Mouse (Mus musculus) gastrocnemius, adult 8-10 months (tissue): ENCODE data around the gene Nprl3. TPM values are rescaled to one million over a fixed set of nuclear protein-coding genes. Genes with fewer than 3 reads are reported as not detected.
"Not testable (repeated sequence)": the region's sequence is repeated elsewhere in the genome, so short reads cannot be mapped to it uniquely, and the experiment has no call there.

Experiments
- DNase-seq, 2 experiments: peaks; one replicate each; pipeline ENCODE4 v3.0.0; 2022; ENCODE audit warnings: low spot score in 2 of 2
- total RNA-seq, 4 experiments: library from RNA; stranded (reverse); gene quantifications; 2 replicates each; pipeline ENCODE4 v1.2.4; 2022

Nprl3 gene
- total RNA-seq, result 10 to 100 TPM; 22.9 to 27.2 (median 24.6) TPM

DNA sequence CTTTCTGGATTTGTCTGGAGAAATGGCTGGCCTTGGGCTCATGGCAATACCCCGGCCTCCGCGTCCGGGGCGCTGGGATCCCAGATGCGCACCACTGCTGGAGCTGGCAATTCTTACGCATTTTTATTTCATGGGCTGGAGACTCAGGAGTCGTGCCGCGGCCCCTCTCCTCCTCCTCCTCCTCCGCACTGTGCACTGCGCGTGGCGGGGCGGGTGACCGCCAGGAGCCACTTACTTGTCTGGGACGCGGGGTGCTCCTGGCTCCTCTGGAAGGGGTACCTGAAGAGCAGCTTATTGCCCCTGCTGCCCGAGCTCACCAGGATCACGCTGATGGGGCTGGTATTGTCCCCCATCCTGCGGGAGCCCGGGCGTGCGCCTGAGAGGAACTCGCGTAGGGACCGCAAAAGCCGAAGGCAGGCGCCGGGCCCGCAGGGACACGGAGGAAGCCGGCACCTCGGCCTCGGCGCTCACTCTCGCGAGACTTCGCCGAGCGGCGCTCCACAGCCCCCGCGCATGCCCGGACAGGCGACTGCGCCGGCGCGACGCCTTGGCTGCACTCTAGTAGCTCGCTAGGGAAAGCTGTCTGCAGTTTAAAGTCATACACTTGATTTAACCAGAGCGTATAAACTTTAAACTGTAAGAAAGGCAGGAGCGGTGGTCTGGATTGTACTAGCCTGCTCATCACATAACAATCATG lies at the start of gene Nprl3:
TSS of gene Nprl3 (minus strand) at position 520 of the 697 bp plus-strand sequence.
- DNase-seq, result peak; percentile 90 to 95

DNA sequence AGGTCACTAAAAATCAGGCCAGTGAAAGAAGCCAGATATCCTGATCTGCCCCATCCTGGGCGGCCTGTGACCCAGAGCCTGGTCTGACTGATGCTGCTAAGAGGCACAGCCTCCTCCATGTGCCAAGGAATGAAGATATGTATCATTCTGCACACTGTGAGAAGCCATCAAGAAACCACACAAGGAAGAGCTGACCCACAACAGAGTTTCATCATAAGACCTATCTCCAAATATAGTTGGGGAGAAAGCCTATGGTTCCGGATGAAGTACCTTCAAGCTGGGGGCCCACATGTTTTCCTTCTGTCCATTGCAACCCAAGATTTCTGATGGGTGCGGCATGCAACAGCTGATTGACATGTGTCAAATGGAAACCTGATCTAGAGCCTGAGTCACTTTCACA lies 48.5 kb upstream of the Nprl3 start:
- no peak for DNase-seq

GRCm38 (mm10) chr11:32309928-32310327 lies 42.4 kb upstream of the Nprl3 start:
- no peak for DNase-seq

DNA sequence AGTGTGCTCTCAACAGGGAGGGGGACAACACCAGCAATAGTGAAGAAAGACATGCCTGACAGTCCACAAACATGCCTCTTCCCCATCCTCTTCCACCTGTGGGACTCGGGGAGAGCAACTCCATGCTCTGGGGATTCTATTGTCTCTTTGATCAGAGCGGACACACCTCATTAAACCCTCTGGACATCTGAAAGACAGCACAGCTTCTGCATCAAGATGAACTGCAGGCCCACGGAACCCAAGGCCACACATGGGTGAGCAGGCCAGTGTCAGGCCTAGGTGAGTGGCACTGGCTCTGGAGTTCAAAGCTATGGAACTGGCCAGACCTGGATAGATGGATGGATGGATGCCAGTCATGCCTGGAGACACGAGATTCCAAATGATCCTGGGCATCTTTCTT lies 41.9 kb upstream of the Nprl3 start:
- DNase-seq, result no peak

- DNase-seq, result no peak
Observed at GRCm38 (mm10) chr11:32307006-32307405, 39.5 kb upstream of the Nprl3 start.

GRCm38 (mm10) chr11:32303455-32303854 lies 35.9 kb upstream of the Nprl3 start:
- DNase-seq, result no peak

DNA sequence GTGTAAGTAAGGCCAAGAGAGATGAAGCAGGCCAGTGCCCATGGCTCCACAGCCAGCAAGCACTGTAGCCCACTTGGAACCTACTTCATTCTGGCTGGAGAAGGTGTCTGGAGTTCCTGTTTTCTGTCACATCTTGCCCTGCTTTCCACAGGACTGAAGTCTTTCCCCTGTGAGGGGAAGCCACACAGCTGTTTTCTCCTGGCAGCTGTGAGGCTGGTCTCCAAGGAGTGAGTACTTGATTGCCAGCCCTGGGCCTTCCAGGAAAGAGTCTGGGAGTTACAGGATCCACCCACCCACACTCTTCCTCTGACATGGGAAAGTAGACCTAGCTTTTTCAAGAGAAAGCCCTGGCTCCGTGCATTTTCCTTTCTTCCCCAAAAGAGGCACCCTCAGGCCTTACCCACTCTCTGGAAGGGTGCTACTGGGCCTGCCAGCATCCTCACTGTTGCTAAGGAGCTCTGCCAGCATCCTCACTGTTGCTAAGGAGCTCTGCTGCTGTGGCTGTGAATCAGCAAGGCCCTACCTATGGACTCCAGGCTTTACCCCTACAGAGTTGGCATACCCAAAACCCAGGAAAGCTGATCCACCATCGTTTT lies 35.4 kb upstream of the Nprl3 start:
- no peak for DNase-seq

DNA sequence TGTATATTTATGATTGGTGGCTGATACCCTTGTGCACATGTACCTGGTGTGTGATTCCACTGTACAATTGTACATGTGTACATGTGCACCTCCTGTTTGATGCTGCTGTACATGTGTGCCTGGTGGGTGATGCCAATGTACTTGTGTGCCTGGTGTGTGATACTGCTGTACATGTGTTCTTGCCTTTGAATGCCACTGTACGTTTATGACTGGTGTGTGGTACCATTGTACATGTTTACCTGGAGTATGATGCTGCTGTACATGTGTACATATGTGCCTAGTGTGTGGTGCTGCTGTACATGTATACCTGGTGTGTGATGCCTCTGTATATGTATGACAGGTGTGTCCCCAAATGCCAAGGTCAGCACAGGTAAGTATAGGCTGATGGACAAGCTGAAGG lies 34.0 kb upstream of the Nprl3 start:
- DNase-seq, result no peak

- no peak for DNase-seq
Observed at GRCm38 (mm10) chr11:32300279-32301267, 33.1 kb upstream of the Nprl3 start.

DNA sequence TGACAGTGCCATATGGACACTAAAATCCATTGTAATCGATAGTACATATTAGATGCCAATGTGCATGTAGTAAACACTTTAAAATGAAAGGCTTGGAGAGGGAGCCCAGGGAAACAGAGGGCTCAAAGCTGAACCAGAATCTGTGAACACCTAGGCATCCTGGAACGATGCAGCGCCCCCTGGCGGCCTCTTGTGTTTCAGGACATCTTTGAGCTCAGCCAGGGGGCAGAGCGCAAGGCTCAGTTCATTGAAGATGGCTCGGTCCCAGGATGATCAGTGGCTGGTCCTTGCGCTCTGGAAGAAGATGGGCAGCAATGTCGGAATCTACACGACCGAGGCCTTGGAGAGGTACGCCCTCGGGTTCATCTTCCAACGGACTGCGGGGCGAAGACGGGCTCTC lies 32.4 kb upstream of the Nprl3 start, which contains the start of gene Hbq1a:
TSS of gene Hbq1a (plus strand) at position 205 of the 400 bp plus-strand sequence.
- DNase-seq, result peak; percentile 34 to 42

GRCm38 (mm10) chr11:32298532-32298918 lies 31.0 kb upstream of the Nprl3 start:
- no peak for DNase-seq

DNA sequence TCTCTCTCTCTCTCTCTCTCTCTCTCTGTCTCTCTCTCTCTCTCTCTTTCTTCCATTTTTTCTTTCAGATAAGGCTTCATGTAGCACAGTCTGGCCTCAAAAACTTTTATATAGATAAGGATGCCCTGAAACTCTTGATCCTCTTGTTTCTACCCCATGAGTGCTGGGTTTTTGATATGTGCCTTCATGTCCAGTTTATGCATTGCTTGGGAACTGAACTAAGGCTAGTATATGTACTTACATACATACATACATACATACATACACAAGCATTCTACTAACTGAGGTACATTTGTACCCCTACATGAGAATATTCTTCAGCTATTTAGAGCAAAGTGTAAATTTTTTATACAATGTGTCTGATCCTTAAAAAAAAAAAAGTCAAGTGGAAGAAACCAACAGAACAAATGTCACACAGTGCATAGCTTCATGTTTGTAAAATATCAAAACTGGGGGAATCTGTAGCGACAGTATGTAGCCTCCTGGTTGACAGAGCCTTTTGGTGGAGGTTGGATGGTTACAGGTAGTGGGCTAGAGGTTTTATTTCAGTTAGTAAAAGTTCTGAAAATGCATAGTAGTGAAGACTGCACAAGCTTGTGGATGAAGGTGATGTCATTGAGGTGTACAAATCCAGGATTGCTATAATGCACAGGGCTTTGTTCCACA lies 30.5 kb upstream of the Nprl3 start:
- DNase-seq, result no peak

DNA sequence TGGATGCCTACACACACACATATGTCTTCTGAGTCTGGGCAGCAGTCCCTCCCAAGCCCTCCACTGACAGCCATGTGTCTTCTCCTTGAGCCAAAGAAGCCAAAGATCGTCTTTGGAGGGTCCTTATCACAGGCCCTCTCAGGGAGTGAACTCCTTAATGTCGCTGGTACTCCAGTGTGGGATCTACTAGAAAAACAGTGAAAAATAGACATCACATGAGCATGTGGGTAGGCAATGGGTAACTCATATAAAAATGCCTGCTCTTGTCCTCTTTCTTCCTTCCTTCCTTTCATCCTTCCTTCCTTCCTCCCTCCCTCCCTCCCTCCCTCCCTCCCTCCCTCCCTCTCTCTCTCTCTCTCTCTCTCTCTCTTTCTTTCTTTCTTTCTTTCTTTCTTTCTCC lies 29.9 kb upstream of the Nprl3 start:
- DNase-seq, result not testable (repeated sequence)

DNA sequence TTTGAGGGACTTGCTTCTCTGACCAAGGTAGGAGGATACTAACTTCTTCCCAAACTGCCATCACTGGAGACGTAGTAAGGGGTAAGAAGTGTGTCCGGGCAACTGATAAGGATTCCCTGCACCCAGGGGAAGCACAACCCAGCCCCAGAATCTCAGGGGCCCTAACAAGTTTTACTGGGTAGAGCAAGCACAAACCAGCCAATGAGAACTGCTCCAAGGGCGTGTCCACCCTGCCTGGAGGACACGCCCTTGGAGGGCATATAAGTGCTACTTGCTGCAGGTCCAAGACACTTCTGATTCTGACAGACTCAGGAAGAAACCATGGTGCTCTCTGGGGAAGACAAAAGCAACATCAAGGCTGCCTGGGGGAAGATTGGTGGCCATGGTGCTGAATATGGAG lies 28.7 kb upstream of the Nprl3 start, which contains the start of gene Hba-a2:
TSS of gene Hba-a2 (plus strand) at position 287 of the 400 bp plus-strand sequence.
- DNase-seq, result not testable (repeated sequence)

DNA sequence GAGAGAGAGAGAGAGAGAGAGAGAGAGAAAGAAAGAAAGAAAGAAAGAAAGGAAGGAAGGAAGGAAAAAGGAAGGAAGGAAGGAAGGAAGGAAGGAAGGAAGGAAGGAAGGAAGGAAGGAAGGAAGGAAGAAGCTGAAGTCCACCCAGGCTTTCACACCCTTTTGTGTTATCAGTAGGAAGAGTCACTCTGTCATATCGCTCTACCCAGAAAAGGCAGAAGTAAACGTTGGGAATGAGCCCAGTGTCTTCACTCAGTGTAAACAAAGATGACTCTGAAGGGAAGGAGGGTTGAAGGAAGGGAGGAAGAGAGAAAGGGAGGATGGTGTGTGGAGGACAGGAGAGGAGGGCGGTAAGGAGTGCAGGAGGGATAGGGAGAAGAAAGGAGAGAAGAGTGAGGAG lies 26.0 kb upstream of the Nprl3 start:
- DNase-seq, result not testable (repeated sequence)

DNA sequence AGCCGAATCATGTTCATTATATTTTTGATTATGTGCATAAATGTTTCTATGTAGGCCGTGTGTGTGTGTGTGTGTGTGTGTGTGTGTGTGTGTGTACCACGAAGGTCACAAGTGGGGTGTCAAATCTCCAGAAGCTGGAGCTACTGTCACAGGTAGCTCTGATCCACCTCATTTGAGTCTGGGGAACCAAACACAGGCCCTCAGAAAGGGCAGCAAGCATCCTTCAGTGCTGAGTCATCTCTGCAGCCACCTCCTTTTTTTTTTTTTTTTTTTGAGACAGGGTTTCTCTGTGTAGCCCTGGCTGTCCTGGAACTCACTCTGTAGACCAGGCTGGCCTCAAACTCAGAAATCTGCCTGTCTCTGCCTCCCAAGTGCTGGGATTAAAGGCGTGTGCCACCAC lies 25.3 kb upstream of the Nprl3 start:
- DNase-seq, result not testable (repeated sequence)

DNA sequence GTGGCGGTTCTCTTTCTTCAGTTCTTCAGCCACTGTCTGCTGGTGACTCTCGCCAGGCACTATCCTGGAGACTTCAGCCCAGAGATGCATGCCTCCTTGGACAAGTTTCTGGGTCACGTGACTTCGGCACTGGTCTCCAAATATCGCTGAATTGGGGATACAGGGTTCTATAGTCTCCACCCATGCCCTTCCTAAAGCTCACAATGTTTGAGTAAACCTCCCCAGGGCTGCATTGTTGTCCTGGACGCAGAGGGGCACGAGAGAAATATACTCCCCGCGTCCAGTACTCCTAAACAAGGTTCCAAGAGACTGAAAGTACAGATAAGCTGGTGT lies 20.0 kb upstream of the Nprl3 start:
- DNase-seq, result no peak

DNA sequence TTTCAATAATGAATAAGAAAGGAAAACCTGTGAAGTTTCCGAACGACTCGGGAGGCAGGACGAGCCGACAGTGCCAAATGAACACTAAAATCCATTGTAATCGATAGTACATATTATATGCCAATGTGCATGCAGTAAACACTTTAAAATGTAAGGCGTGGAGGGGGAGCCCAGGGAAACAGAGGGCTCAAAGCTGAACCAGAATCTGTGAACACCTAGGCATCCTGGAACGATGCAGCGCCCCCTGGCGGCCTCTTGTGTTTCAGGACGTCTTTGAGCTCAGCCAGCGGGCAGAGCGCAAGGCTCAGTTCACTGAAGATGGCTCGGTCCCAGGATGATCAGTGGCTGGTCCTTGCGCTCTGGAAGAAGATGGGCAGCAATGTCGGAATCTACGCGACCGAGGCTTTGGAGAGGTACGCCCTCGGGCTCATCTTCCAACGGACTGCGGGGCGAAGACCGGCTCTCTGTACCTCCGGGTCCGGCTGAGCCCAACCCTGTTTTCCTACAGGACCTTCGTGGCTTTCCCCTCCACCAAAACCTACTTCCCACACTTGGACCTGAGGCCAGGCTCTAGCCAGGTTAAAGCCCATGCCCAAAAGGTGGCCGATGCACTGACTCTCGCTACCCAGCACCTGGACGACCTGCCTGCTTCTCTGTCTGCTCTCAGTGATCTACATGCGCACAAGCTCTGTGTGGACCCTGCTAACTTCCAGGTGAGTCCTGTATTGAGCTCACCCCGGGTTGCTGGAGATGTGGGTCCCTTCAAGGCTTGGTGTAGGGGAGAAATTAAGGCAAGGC lies 19.4 kb upstream of the Nprl3 start, which contains the start of gene Hbq1b:
TSS of gene Hbq1b (plus strand) at position 271 of the 798 bp plus-strand sequence.
- peak; percentile 72 to 77 for DNase-seq

DNA sequence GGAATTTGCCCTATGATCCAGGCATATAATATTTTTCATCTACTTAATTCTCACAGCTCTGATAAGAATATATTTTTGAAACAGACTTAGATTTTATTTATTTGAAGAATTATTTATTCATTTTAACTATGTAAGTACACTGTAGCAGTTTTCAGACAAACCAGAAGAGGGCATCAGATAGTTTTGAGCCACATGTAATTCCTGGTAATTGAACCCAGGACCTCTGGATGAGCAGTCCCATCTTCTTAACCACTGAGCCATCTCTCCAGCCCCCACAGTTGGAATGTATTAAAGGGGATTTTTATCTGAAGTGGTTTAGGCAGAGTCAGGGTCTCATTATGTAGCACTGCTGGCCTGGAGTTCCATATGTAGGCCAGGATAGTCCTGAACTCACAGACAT lies 18.4 kb upstream of the Nprl3 start:
- DNase-seq, result not testable (repeated sequence)

- no peak for DNase-seq
Observed at GRCm38 (mm10) chr11:32285031-32285775, 17.7 kb upstream of the Nprl3 start.
